Mouse (Mus musculus): ENCODE results near the gene Prkag2. TPM values are rescaled to one million over a fixed set of nuclear protein-coding genes. Genes with fewer than 3 reads are reported as not detected.

Gene Prkag2
- total RNA-seq, 2 experiments from 2014 or later: 151 to 155 TPM

DNA sequence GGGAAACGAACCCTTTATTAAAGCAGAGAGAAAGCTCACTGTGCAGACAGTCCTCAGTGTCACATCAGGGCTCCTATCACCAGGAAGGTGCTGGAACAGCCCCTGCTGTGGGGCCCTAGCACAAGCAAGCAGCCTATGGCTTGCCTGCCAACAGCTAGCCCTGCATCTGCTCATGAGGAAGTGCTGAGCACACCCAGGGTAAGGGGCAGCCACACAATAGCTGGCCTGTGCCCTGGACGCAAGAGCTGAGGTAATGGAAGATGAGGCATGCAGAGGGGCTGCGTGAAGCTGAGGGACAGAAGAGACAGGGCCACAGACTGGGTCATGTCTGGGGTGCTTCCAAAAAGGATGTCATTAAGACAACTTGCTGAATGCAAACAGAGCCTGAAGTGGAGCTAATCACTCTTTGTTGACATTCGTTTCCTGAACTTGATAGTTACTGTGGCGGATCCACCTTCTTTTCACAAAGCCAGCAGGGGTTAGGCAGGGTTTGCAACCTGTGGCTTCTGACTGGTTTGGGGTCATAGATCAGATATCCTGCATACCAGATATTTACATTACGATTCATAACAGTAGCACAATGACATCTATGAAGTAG lies 94.8 kb downstream of the Prkag2 start:
- no peak for DNase-seq (ENCODE audit: low spot score in 2 of 2)

DNA sequence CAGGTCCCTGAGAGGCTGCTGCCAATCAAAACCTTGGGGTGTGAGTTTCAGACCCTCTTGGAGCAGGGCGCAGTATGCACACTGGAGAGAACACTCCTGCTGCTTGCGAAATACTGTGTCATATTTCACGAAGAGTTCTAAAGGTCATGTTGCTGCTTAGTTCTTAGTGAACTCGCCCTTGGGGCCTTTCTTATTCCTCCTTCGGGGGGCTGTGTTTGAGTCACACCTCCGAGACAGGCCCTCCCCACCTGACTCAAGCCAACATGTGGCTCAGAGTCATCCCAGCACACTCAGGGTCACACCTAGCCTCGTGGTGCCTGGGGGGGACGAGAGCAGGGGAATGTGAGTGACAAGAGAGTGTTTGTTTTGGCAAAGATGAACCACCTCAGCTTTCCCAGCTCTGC lies 99.0 kb downstream of the Prkag2 start:
- DNase-seq (ENCODE audit: low spot score in 2 of 2): no peak

DNA sequence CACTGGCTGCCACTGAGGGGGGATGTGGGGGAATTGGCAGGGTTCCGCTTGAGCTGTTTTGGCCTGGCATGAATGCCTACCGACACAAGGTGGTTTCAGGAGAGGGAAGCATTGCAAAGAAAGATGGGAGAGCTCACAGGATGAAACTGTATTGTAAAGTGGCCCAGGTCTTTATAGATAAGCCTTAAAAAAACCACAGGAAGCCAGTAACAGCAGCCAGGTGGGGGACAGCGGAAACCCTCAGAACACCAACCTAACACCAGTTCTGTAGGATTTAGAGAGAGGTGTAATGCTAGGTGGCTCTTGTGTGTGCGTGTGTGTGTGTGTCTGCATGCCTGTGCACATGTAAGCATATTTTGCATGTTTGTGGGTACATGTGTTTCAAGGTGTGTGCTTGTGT lies 101.1 kb downstream of the Prkag2 start:
- no peak for DNase-seq (ENCODE audit: low spot score in 2 of 2)

DNA sequence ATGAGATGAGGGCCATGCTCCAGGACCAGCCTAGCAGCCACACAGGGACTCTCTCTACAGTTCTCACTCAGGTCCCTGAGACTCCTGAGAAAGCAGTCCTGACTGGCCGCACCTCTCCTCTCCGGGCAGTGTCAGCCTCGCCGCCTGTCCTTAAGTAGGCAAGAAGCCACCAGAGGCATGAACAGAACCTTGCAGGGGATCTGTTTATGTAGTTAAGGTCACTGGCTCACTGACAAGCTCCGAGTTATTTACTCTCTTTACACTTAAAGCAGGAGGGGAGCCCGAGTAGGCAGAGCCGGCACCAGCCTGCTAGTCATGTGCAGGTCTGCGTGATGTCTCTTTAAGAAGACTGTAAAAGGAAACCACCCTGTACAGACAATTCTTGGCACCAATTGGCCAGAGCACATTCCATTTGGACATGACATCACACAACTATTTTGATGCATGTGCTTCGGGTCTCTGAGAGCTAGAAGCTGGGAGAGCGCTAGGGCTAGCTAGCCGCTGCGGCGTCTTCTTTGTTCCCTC lies 104.8 kb downstream of the Prkag2 start:
- peak in 1 of 2 experiments; percentile 47 for DNase-seq (ENCODE audit: low spot score in 2 of 2)

- no peak for DNase-seq (ENCODE audit: low spot score in 2 of 2)
Measured at GRCm38 (mm10) chr5:24993190-24993589, 107.3 kb downstream of the Prkag2 start.

GRCm38 (mm10) chr5:24991575-24991974 lies 108.9 kb downstream of the Prkag2 start:
- DNase-seq (ENCODE audit: low spot score in 2 of 2): no peak

- no peak for DNase-seq (ENCODE audit: low spot score in 2 of 2)
Measured at GRCm38 (mm10) chr5:24990460-24990859, 110.0 kb downstream of the Prkag2 start.

DNA sequence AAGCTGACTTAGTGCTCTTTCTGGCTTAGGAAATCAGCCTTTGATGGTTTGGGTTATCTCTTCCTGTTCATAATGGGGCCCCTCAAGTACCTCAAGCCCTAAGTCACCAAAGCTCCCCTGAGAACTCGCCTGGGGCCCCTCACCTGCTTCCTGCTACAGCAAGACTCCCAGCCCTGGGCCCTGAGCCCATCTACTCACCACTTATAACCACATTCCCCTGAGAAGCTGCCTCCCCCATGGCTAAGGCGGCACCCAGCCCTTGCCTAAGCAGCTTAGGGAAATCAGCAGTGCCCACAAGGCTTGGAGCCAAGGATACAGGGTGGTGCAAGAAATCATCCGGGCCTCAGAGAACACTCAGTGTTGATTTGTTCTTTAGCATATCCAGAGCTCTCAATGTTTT lies 110.8 kb downstream of the Prkag2 start:
- DNase-seq (ENCODE audit: low spot score in 2 of 2): no peak

GRCm38 (mm10) chr5:24986956-24987355 lies 113.5 kb downstream of the Prkag2 start:
- DNase-seq (ENCODE audit: low spot score in 2 of 2): no peak

DNA sequence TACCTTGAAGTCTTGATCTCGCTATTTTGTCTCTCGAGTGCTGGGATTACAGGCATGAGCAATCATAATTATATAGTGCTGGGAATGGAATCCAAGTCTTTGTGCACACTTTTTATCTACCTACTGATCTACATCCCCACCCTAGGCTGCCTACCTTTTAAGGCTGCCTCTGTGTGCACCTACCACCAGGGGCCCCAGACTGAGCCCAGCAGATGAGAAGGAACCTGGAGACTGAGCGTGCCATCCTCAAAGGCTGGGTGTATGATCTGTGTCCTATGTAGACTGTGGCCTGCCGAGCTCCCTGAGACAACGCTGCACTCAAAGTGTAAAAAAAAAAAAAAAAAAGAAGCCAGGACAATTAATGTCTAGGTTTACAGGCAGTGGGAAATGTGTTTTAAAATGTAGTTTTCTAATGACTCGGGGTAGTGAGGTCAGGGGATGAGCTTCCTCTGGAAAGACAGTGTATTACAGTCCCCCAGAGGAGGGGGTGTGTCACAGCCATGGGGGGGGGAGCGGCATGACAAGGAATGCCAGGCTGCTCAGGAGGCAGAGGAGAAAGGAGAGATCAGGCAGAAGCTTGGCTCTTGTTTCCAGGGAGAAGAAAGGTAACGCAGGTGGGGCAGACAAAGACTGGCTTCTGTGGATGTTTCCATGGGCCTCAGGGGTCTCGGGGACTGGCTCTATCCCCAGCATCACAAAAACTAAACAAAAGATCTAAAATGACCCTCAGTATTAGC lies 114.1 kb downstream of the Prkag2 start:
- no peak for DNase-seq (ENCODE audit: low spot score in 2 of 2)

DNA sequence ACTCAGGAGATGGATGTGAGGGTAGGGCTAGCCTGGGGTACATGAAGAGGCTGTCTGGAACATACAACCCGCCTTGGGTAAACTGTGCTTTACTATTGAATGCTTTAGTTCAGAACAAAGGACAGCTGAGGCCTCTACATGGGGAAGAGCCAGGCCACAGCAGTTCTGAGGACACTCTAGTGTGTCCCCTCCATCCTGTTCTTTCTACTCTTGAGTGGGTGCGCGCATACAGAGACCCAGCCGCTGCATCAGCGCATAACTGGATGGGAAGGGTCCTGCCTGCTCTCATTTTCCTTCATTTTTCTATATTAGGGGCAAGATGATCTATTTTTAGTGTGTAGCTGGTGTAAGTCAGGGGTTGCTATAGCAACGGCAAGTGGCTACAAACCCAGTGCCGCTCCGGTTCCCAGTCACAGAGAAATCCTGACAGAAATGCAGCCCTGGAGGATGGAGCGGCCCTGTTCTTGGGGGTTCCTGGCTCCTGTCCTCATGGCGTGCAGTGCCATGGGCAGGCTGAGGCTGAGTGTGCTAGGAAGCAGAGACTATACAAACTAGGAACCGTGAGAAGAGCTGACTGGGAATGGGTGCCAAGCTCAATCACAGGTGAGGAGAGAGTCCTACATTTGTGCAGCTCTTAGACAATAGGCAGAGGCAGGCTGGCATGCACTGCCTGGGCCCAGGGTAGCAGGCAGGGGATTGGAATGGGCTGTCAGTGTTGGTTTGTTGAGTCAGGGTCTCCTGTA lies 114.8 kb downstream of the Prkag2 start:
- DNase-seq (ENCODE audit: low spot score in 2 of 2): peak; percentile 58 to 61

DNA sequence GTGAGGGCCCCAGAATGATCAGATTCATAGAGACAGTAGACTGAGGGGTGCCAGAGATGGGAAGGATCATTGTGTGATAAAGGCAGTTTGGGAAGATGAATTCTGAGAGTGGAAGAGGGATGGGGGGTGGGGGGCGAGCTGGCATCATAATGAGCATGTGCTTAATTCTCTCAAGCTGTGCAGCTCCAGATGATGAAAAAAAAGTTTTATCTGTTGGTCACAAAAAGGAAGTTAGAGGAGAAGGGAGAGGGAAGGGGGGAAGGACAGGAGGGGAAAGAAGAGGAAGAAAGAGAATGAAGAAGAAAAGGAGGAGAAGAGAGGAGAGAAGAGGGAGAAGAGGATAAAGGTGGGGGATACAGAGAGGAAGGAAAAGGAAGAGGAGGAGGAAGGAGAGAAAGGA lies 116.3 kb downstream of the Prkag2 start:
- no peak for DNase-seq (ENCODE audit: low spot score in 2 of 2)

- peak; percentile 34 to 40 for DNase-seq (ENCODE audit: low spot score in 2 of 2)
Measured at GRCm38 (mm10) chr5:24983539-24983938, 116.9 kb downstream of the Prkag2 start.

- no peak for DNase-seq (ENCODE audit: low spot score in 2 of 2)
Measured at GRCm38 (mm10) chr5:24982258-24982657, 118.2 kb downstream of the Prkag2 start.

DNA sequence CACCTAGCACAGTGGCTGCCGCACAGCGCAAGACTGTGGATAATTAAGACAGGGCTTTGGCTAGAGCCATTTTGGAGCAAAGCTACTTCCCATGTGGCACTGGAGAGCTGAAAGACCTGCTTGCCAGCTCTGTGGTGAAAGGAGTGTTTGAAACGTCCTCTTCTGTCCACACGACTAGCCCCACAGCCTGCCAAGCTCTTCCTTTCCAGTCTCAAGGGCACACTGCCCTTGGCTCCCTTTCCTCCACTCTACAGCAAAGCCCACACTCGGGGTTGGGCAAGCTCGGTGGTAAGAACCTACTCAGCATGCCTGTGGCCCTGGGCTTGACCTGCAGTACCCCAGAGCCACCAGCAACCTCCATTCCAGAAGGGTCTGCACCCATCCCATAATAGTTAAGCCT lies 118.7 kb downstream of the Prkag2 start:
- DNase-seq (ENCODE audit: low spot score in 2 of 2): peak; percentile 26 to 67

GRCm38 (mm10) chr5:24979968-24980345 lies 120.5 kb downstream of the Prkag2 start:
- DNase-seq (ENCODE audit: low spot score in 2 of 2): no peak

DNA sequence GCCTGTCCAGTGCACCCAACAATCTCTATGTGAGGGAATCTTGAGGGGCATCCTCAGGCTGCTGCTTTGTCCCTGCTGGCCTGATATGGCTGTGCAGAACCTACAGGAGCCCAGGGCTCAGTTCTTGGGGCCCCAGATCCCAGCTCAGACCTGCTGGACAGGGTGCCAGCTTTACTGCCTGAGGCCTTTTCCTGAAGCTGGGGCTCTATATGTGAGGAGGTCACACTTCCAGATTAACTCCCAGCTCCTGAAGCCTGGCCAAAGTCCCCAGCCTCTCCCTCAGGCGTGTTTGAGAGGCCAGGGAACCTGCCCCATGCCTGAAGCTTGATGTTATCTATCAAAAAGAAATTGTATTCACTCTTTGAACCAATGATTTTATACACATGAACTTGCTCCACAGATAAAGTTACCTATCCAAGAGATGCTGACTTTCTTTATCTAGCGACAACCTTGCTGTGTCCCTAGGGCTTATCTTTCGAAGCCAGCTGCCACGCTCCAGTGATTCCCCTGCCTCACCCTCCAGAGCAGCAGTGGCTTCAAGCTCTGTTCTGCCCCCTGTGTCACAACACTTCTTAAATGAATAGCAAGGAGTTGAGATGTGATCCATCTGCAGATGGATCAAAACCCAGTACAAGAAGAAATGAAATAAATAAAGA lies 121.0 kb downstream of the Prkag2 start:
- DNase-seq (ENCODE audit: low spot score in 2 of 2): no peak

DNA sequence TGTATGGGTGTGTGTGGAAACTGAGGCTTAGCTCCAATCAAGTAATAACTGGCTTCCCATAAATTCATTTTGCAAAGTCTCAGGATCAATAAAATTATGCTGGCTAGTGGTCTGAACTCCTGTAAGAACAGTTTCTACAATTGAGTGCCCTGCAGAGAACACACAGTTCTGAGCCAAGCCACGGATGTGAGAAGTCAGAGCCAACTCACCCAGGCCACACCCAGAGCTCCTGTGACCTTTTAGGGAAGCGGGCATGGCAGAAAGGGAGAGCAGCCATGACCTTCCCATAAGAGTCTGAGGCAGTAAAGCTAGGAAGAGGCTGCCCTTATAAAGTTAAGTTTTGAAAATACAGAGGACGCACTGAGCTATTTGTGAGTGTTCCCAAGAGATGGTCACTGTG lies 123.5 kb downstream of the Prkag2 start:
- DNase-seq (ENCODE audit: low spot score in 2 of 2): no peak

DNA sequence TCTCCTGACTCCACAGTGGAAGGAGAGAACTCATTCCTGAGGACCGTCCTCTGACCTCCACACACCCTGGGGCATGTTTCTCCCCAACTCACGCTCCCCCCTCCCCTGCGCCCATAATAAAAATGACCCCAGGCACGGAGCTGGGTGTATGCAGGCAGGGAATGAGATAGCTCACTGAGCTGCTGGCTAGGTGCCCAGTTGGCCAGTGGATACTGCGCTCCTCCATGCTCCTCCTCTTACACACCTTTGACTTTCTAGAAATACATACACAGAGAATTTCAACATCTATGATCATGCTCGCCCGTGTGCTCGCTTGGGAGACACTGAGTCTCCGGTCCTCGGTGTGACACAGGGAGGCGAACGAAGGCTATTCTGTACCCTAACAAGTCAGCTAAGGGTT lies 124.2 kb downstream of the Prkag2 start:
- DNase-seq (ENCODE audit: low spot score in 2 of 2): no peak

GRCm38 (mm10) chr5:24975100-24975499 lies 125.3 kb downstream of the Prkag2 start:
- DNase-seq (ENCODE audit: low spot score in 2 of 2): no peak

DNA sequence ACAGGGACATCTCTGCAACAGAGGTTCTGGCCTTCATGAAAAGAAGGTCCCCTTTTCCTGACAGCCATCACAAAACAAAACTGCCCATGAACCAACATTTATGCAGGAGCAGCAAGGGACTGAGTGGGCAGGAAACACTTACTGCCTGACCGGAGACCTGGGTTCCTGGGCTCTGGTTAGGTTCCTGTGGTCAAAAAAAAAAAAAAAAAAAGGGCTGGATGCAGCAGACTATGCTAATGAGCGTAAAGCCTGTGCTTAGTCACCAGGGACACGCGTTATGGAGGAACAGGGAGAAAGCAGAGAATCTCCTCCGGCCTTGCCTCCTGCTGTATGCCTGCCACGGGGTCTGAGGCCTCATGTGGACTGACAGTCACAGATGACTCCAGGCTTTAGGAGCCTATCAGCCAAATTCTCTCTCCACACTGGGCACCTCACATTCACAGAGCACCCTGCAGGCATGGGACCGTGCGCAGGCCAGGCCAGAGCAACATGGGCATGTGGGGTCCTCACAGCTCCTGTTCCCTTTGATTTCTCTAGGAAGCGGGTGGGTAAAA lies 126.7 kb downstream of the Prkag2 start:
- no peak for DNase-seq (ENCODE audit: low spot score in 2 of 2)

Measured in layer of hippocampus, postnatal 14 days (tissue).